Mouse (Mus musculus): ENCODE results near the gene 4933428G20Rik. TPM values are rescaled to one million over a fixed set of nuclear protein-coding genes. Genes with fewer than 3 reads are reported as not detected.

The 4933428G20Rik gene
- total RNA-seq, 2 experiments from 2014 or later: not detected

Other genes with a start within 250 kb of the 4933428G20Rik start
- gene Npepps, start 219.7 kb downstream of the 4933428G20Rik start, total RNA-seq (2021): 10 to 100 TPM; 64.2 to 71.8 TPM
- 10 to 100 TPM; 44.1 to 51.8 TPM for gene Mrpl45, start 184.6 kb downstream of the 4933428G20Rik start, total RNA-seq (2021)
- gene Gpr179, start 148.3 kb downstream of the 4933428G20Rik start, total RNA-seq (2021): under 1 TPM; 0.02 to 0.05 TPM
- gene Socs7, start 137.8 kb downstream of the 4933428G20Rik start, total RNA-seq (2021): 10 to 100 TPM; 19.9 to 20.2 TPM
- 10 to 100 TPM; 34.4 to 34.7 TPM for gene Arhgap23, start 84.8 kb downstream of the 4933428G20Rik start, total RNA-seq (2021)
- gene Srcin1, start 75.8 kb upstream of the 4933428G20Rik start, total RNA-seq (2021): under 1 TPM; 0.19 to 0.20 TPM
- gene Epop, start 129.4 kb upstream of the 4933428G20Rik start, total RNA-seq (2021): 1 to 10 TPM in 1 of 2 experiments, under 1 TPM in 1; 0.57 to 1.0 TPM
- gene Mllt6, start 163.1 kb upstream of the 4933428G20Rik start, total RNA-seq (2021): 10 to 100 TPM; 55.8 to 61.7 TPM
- 100 to 1,000 TPM; 120 TPM for gene Cisd3, start 185.5 kb upstream of the 4933428G20Rik start, total RNA-seq (2021)
- gene Pcgf2, start 200.2 kb upstream of the 4933428G20Rik start, total RNA-seq (2021): 10 to 100 TPM; 21.4 to 21.7 TPM
- 100 to 1,000 TPM; 184 to 186 TPM for gene Psmb3, start 203.1 kb upstream of the 4933428G20Rik start, total RNA-seq (2021)
- gene Pip4k2b, start 244.4 kb upstream of the 4933428G20Rik start, total RNA-seq (2021): 10 to 100 TPM; 19.4 to 26.7 TPM

All from heart, postnatal 10 days (tissue).